Mouse (Mus musculus) hindbrain, embryonic 12.5 days (tissue): ENCODE measurements around the gene Gm45716. TPM values are rescaled to one million over a fixed set of nuclear protein-coding genes. Genes with fewer than 3 reads are reported as not detected.

Experiments
- ATAC-seq: fragments of 200-750 bp; cut with Nextera tagmentation; 2 replicates; pipeline ENCODE4 v1.8.0; 2017; ENCODE audit warnings: moderate TSS enrichment; ENCODE audit not compliant: low FRiP score
- H3K27ac ChIP-seq: fragments of 300-500 bp; sonication (generic); 2 replicates; pipeline ENCODE4 v1.5.1; 2016; ENCODE audit warnings: mild to moderate bottlenecking
- H3K27me3 ChIP-seq: fragments of 300-500 bp; sonication (generic); 2 replicates; pipeline ENCODE4 v1.6.1; 2016; ENCODE audit warnings: mild to moderate bottlenecking
- H3K36me3 ChIP-seq: fragments of 300-500 bp; sonication (generic); 2 replicates; pipeline ENCODE4 v1.6.1; 2016; ENCODE audit warnings: mild to moderate bottlenecking
- H3K4me1 ChIP-seq: fragments of 300-500 bp; sonication (generic); 2 replicates; pipeline ENCODE4 v1.6.1; 2016
- H3K4me2 ChIP-seq: fragments of 300-500 bp; sonication (generic); replicated peaks from 2 replicates; pipeline ENCODE4 v1.6.1; 2016; ENCODE audit warnings: mild to moderate bottlenecking
- H3K4me3 ChIP-seq: fragments of 300-500 bp; sonication (generic); 2 replicates; pipeline ENCODE4 v1.5.1; 2016; ENCODE audit warnings: mild to moderate bottlenecking
- H3K9ac ChIP-seq: fragments of 300-500 bp; sonication (generic); 2 replicates; pipeline ENCODE4 v1.6.1; 2016; ENCODE audit warnings: mild to moderate bottlenecking, moderate library complexity
- H3K9me3 ChIP-seq: fragments of 300-500 bp; sonication (generic); replicated peaks from 2 replicates; pipeline ENCODE4 v1.6.1; 2016; ENCODE audit warnings: mild to moderate bottlenecking
- WGBS: fragments of 180-500 bp; shearing (Covaris S2); methylation state at CpG from one replicate; pipeline ENCODE4 v1.1.7; 2016; 5-methylcytosine and 5-hydroxymethylcytosine counted together
- polyA plus RNA-seq: library from polyadenylated mRNA; unstranded; fragments of >200 nt; fragmentation: Nextera tagmentation; extraction: Ambion mirVana; gene quantifications from 2 replicates; pipeline ENCODE4 v1.2.1, GENCODE M21; 2016

The Gm45716 gene
- polyA plus RNA-seq, 1 experiment from 2014 or later, result 22.0 TPM

GRCm38 (mm10) chr11:90175634-90176300 is 11.7 kb upstream of the Gm45716 start:
- ATAC-seq, result no peak
- H3K27ac ChIP-seq, result no peak overlapping the region
- no peak overlapping the region for H3K9ac ChIP-seq
- no peaks in the 10 kb centered on the region; the same call in 1 of the 2 replicates for H3K27me3 ChIP-seq
- H3K36me3 ChIP-seq, result no peaks in the 10 kb centered on the region
- no peak overlapping the region for H3K4me2 ChIP-seq
- WGBS, result 95% methylated on average over 14 of the region's 14 CpGs
- H3K4me3 ChIP-seq, result no peak overlapping the region
- H3K4me1 ChIP-seq, result no peaks in the 10 kb centered on the region
- H3K9me3 ChIP-seq, result no peaks in the 10 kb centered on the region

- WGBS, result 93% methylated on average over 6 of the region's 6 CpGs
Measured at GRCm38 (mm10) chr11:90177389-90177788, 10.1 kb upstream of the Gm45716 start.

GRCm38 (mm10) chr11:90183361-90183760 is 4.1 kb upstream of the Gm45716 start:
- no peak overlapping the region for H3K4me2 ChIP-seq
- H3K36me3 ChIP-seq, result no peaks in the 10 kb centered on the region
- 28% methylated on average over 2 of the region's 2 CpGs for WGBS
- ATAC-seq, result no peak
- no peaks in the 10 kb centered on the region for H3K4me1 ChIP-seq
- no peak overlapping the region for H3K27ac ChIP-seq
- no peak overlapping the region for H3K4me3 ChIP-seq
- H3K27me3 ChIP-seq, result no peaks in the 10 kb centered on the region
- H3K9me3 ChIP-seq, result no peaks in the 10 kb centered on the region
- no peak overlapping the region for H3K9ac ChIP-seq

More at GRCm38 (mm10) chr11:90177389-90177788, 10.1 kb upstream of the Gm45716 start:
- no peak overlapping the region for H3K27ac ChIP-seq
- no peaks in the 10 kb centered on the region for H3K36me3 ChIP-seq
- H3K4me3 ChIP-seq, result no peak overlapping the region
- no peak overlapping the region for H3K4me2 ChIP-seq
- no peak for ATAC-seq
- H3K4me1 ChIP-seq, result no peaks in the 10 kb centered on the region
- no peaks in the 10 kb centered on the region for H3K27me3 ChIP-seq
- no peaks in the 10 kb centered on the region for H3K9me3 ChIP-seq
- no peak overlapping the region for H3K9ac ChIP-seq

- Histone ChIP-seq H3K27ac (no peak overlapping the region), H3K4me1 (no peaks in the 10 kb centered on the region), H3K9ac (no peak overlapping the region), H3K9me3 (no peaks in the 10 kb centered on the region), H3K4me3 (no peak overlapping the region), H3K36me3 (no peaks in the 10 kb centered on the region), H3K27me3 (no peaks in the 10 kb centered on the region), H3K4me2 (no peak overlapping the region)
- 89% methylated on average over 4 of the region's 4 CpGs for WGBS
- no peak for ATAC-seq
Measured at GRCm38 (mm10) chr11:90184756-90185155, 2.7 kb upstream of the Gm45716 start.

GRCm38 (mm10) chr11:90190156-90190555 is 2.7 kb downstream of the Gm45716 start:
- Histone ChIP-seq H3K27me3 (no peaks in the 10 kb centered on the region), H3K4me1 (no peaks in the 10 kb centered on the region), H3K9ac (no peak overlapping the region), H3K4me3 (no peak overlapping the region), H3K27ac (no peak overlapping the region), H3K9me3 (no peaks in the 10 kb centered on the region), H3K36me3 (no peaks in the 10 kb centered on the region), H3K4me2 (no peak overlapping the region)
- no peak for ATAC-seq
- 96% methylated on average over 3 of the region's 3 CpGs for WGBS

- ATAC-seq, result no peak
- Histone ChIP-seq H3K27me3 (no peaks in the 10 kb centered on the region), H3K36me3 (no peaks in the 10 kb centered on the region), H3K4me2 (no peak overlapping the region), H3K9me3 (no peaks in the 10 kb centered on the region), H3K27ac (no peak overlapping the region), H3K9ac (no peak overlapping the region), H3K4me1 (no peaks in the 10 kb centered on the region), H3K4me3 (no peak overlapping the region)
- 88% methylated on average over 1 of the region's 1 CpGs for WGBS
Measured at GRCm38 (mm10) chr11:90194946-90195345, 7.5 kb downstream of the Gm45716 start.

GRCm38 (mm10) chr11:90195756-90196520 is 8.5 kb downstream of the Gm45716 start:
- no peaks in the 10 kb centered on the region for H3K27me3 ChIP-seq
- no peak overlapping the region for H3K4me3 ChIP-seq
- H3K4me1 ChIP-seq, result no peaks in the 10 kb centered on the region
- no peak overlapping the region for H3K4me2 ChIP-seq
- no peak for ATAC-seq
- 82% methylated on average over 11 of the region's 11 CpGs for WGBS
- H3K9ac ChIP-seq, result no peak overlapping the region
- H3K36me3 ChIP-seq, result no peaks in the 10 kb centered on the region
- no peaks in the 10 kb centered on the region for H3K9me3 ChIP-seq
- H3K27ac ChIP-seq, result no peak overlapping the region

- Histone ChIP-seq H3K27ac (no peak overlapping the region), H3K4me1 (no peaks in the 10 kb centered on the region), H3K36me3 (no peaks in the 10 kb centered on the region), H3K9ac (no peak overlapping the region), H3K9me3 (no peaks in the 10 kb centered on the region), H3K27me3 (no peaks in the 10 kb centered on the region), H3K4me2 (no peak overlapping the region), H3K4me3 (no peak overlapping the region)
- no peak for ATAC-seq
- WGBS, result 87% methylated on average over 12 of the region's 12 CpGs
Measured at GRCm38 (mm10) chr11:90196521-90197215, 9.2 kb downstream of the Gm45716 start.

- Histone ChIP-seq H3K9ac (no peak overlapping the region), H3K4me2 (no peak overlapping the region), H3K9me3 (no peaks in the 10 kb centered on the region), H3K36me3 (no peaks in the 10 kb centered on the region), H3K4me1 (no peaks in the 10 kb centered on the region), H3K27me3 (no peaks in the 10 kb centered on the region), H3K4me3 (no peak overlapping the region), H3K27ac (no peak overlapping the region)
- ATAC-seq, result no peak
- 44% methylated on average over 5 of the region's 5 CpGs for WGBS
Measured at GRCm38 (mm10) chr11:90198048-90198447, 10.6 kb downstream of the Gm45716 start.

GRCm38 (mm10) chr11:90200826-90201225 is 13.3 kb downstream of the Gm45716 start:
- Histone ChIP-seq H3K4me1 (no peaks in the 10 kb centered on the region), H3K27ac (no peak overlapping the region), H3K36me3 (no peaks in the 10 kb centered on the region), H3K9me3 (no peaks in the 10 kb centered on the region), H3K4me2 (no peak overlapping the region), H3K9ac (no peak overlapping the region), H3K27me3 (no peaks in the 10 kb centered on the region), H3K4me3 (no peak overlapping the region)
- WGBS, result 89% methylated on average over 2 of the region's 2 CpGs
- no peak for ATAC-seq

- no peak for ATAC-seq
- Histone ChIP-seq H3K4me1 (no peaks in the 10 kb centered on the region), H3K27me3 (no peaks in the 10 kb centered on the region), H3K9me3 (no peaks in the 10 kb centered on the region), H3K9ac (no peak overlapping the region), H3K4me2 (no peak overlapping the region), H3K27ac (no peak overlapping the region), H3K36me3 (no peaks in the 10 kb centered on the region), H3K4me3 (no peak overlapping the region)
- WGBS, result 41% methylated on average over 7 of the region's 7 CpGs
Measured at GRCm38 (mm10) chr11:90214246-90214645, 26.8 kb downstream of the Gm45716 start.

GRCm38 (mm10) chr11:90220022-90220645 is 32.7 kb downstream of the Gm45716 start:
- Histone ChIP-seq H3K27me3 (no peaks in the 10 kb centered on the region), H3K4me3 (no peak overlapping the region), H3K9ac (no peak overlapping the region), H3K36me3 (no peaks in the 10 kb centered on the region), H3K27ac (no peak overlapping the region), H3K4me2 (no peak overlapping the region), H3K4me1 (no peaks in the 10 kb centered on the region), H3K9me3 (no peaks in the 10 kb centered on the region)
- ATAC-seq, result no peak
- 72% methylated on average over 6 of the region's 6 CpGs for WGBS
